Mouse (Mus musculus) liver, embryonic 12.5 days (tissue): ENCODE data around the gene Adcy10. TPM values are rescaled to one million over a fixed set of nuclear protein-coding genes. Genes with fewer than 3 reads are reported as not detected.

Experiments used
- ATAC-seq: fragments of 200-750 bp; cut with Nextera tagmentation; 2 replicates; pipeline ENCODE4 v1.8.0; 2017; ENCODE audit warnings: moderate number of reproducible peaks, mild to moderate bottlenecking, moderate library complexity
- H3K27ac ChIP-seq: fragments of 300-500 bp; sonication (generic); 2 replicates; pipeline ENCODE4 v1.5.1; 2016; ENCODE audit warnings: mild to moderate bottlenecking
- H3K27me3 ChIP-seq: fragments of 300-500 bp; sonication (generic); replicated peaks from 2 replicates; pipeline ENCODE4 v1.6.1; 2016; ENCODE audit warnings: mild to moderate bottlenecking, moderate library complexity
- H3K36me3 ChIP-seq: fragments of 300-500 bp; sonication (generic); 2 replicates; pipeline ENCODE4 v1.6.1; 2016; ENCODE audit warnings: mild to moderate bottlenecking, moderate library complexity
- H3K4me1 ChIP-seq: fragments of 300-500 bp; sonication (generic); 2 replicates; pipeline ENCODE4 v1.6.1; 2016
- H3K4me2 ChIP-seq: fragments of 300-500 bp; sonication (generic); 2 replicates; pipeline ENCODE4 v1.6.1; 2016; ENCODE audit warnings: mild to moderate bottlenecking, moderate library complexity
- H3K4me3 ChIP-seq: fragments of 300-500 bp; sonication (generic); 2 replicates; pipeline ENCODE4 v1.5.1; 2016; ENCODE audit warnings: mild to moderate bottlenecking, moderate library complexity
- H3K9ac ChIP-seq: fragments of 300-500 bp; sonication (generic); 2 replicates; pipeline ENCODE4 v1.6.1; 2016; ENCODE audit warnings: mild to moderate bottlenecking, moderate library complexity
- H3K9me3 ChIP-seq: fragments of 300-500 bp; sonication (generic); replicated peaks from 2 replicates; pipeline ENCODE4 v1.6.1; 2016; ENCODE audit warnings: mild to moderate bottlenecking, moderate library complexity
- WGBS: fragments of 180-500 bp; shearing (Covaris S2); methylation state at CpG from one replicate; pipeline ENCODE4 v1.1.7; 2016; ENCODE audit not compliant: insufficient replicate concordance; 5-methylcytosine and 5-hydroxymethylcytosine counted together
- polyA plus RNA-seq: library from polyadenylated mRNA; unstranded; fragments of >200 nt; fragmentation: Nextera tagmentation; extraction: Ambion mirVana; gene quantifications from 2 replicates; pipeline ENCODE4 v1.2.1, GENCODE M21; 2016

The Adcy10 gene
- polyA plus RNA-seq, result not detected in 2 replicates

DNA sequence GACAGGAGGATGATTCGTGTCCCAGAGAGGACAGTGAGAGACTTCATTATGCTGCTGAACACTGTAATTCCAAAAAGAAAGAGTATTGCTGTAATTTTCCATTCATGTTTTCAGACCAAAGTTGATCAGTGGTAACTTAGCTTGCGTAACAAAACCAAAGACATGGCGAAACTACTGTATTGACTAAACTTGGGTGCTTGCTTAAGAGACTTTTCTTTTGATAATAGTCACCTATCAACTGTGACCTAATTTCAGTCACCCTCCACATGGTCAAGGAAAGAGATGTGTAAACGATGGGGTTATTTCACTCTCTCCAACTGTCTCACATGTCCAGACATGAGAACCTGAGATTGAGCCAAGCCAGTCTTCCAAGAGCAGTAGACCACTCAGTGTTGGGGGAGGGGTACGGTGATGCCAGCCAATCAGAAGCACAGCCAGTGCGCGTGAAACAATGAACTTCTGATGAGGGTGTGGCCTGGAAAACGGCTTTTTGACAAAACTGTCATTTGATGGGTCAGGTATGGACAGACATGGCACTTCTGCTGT, at the start of gene Adcy10:
TSS of gene Adcy10 (plus strand) at position 496 of the 546 bp plus-strand sequence.
- H3K4me1 ChIP-seq, result no peaks in the 10 kb centered on the region
- peaks cover 24% of the 10 kb centered on the region for H3K36me3 ChIP-seq
- H3K9ac ChIP-seq, result no peak within 1 kb of the TSS
- no peak within 1 kb of the TSS for H3K27ac ChIP-seq
- no peak within 1 kb of the TSS for H3K4me2 ChIP-seq
- H3K9me3 ChIP-seq, result no peaks in the 10 kb centered on the region
- ATAC-seq, result no peak
- no peaks in the 10 kb centered on the region for H3K27me3 ChIP-seq
- 79% methylated on average over 8 of the region's 8 CpGs for WGBS
- H3K4me3 ChIP-seq, result no peak within 1 kb of the TSS

GRCm38 (mm10) chr1:165438289-165439021, 46.5 kb upstream of the Adcy10 start:
- Histone ChIP-seq H3K9ac (no peak overlapping the region), H3K27ac (no peak overlapping the region), H3K4me2 (no peak overlapping the region), H3K9me3 (no peaks in the 10 kb centered on the region), H3K4me1 (peaks cover 18% of the 10 kb centered on the region), H3K4me3 (no peak overlapping the region), H3K36me3 (peaks cover 10% of the 10 kb centered on the region; the same call in 1 of the 2 replicates), H3K27me3 (no peaks in the 10 kb centered on the region)
- no peak for ATAC-seq
- 68% methylated on average over 1 of the region's 1 CpGs for WGBS

- no peak overlapping the region for H3K4me3 ChIP-seq
- H3K9ac ChIP-seq, result no peak overlapping the region
- no peaks in the 10 kb centered on the region for H3K9me3 ChIP-seq
- H3K27me3 ChIP-seq, result no peaks in the 10 kb centered on the region
- H3K4me1 ChIP-seq, result peaks cover 18% of the 10 kb centered on the region
- WGBS, result 74% methylated on average over 3 of the region's 3 CpGs
- peaks cover 6% of the 10 kb centered on the region; the same call in 1 of the 2 replicates for H3K36me3 ChIP-seq
- H3K27ac ChIP-seq, result no peak overlapping the region
- 0 out of 2 replicates have a peak, but pooled peaks have one; percentile 55 for ATAC-seq
- no peak overlapping the region for H3K4me2 ChIP-seq
Observed at GRCm38 (mm10) chr1:165440788-165441187, 44.2 kb upstream of the Adcy10 start.

DNA sequence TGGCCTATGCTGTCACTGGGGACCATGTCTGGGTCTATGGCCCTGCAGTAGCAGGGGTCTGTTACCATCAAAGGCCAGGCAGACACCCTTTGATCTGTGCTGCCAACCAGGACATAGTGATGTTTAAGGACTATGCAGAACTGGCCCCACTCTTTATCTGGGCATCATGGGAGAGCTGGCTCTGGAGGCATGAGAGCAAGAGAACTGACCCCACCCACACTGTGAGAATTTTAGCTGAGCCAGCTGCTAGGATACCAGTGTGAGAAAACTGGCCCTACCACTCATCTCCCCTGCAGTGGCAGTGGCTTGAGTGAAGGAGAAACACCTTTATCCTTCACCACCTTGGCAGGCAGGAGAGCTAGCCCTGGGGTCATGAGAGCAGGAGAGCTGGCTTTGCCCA, 43.8 kb upstream of the Adcy10 start:
- Histone ChIP-seq H3K27ac (no peak overlapping the region), H3K4me2 (no peak overlapping the region), H3K9ac (no peak overlapping the region), H3K4me1 (peaks cover 18% of the 10 kb centered on the region), H3K4me3 (no peak overlapping the region), H3K9me3 (no peaks in the 10 kb centered on the region), H3K27me3 (no peaks in the 10 kb centered on the region), H3K36me3 (peaks cover 6% of the 10 kb centered on the region; the same call in 1 of the 2 replicates)
- peak; percentile 60; the same call in 1 of the 2 replicates for ATAC-seq

DNA sequence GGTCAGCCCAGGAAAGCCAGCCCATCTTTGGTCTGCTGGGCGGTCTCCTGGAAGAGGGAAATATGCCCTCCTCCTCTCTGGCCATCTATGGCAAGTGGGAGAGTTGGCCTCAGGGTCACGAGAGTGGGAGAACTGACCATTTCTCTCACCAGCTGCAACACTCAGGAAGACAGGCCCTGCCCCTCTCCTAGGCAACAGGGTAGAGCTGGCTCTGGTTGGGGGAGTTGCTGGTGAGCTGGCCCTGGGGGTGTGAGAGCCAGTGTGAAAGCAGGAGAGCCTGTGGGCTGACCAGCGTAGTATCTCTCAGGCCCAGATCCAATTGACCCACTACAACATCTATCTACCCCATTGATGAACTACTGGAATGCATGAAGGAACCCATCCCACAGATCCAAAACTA, 43.3 kb upstream of the Adcy10 start:
- ATAC-seq, result 0 out of 2 replicates have a peak, but pooled peaks have one; percentile 18
- no peak overlapping the region for H3K27ac ChIP-seq
- peaks cover 18% of the 10 kb centered on the region for H3K4me1 ChIP-seq
- H3K4me3 ChIP-seq, result no peak overlapping the region
- WGBS, result 70% methylated on average over 3 of the region's 3 CpGs
- no peak overlapping the region for H3K4me2 ChIP-seq
- no peaks in the 10 kb centered on the region for H3K9me3 ChIP-seq
- H3K9ac ChIP-seq, result 0 out of 2 replicates have a peak overlapping the region, but pooled peaks have one; percentile 2
- H3K27me3 ChIP-seq, result no peaks in the 10 kb centered on the region
- 0 out of 2 replicates have a peak, but pooled peaks cover 1% of the 10 kb centered on the region for H3K36me3 ChIP-seq

DNA sequence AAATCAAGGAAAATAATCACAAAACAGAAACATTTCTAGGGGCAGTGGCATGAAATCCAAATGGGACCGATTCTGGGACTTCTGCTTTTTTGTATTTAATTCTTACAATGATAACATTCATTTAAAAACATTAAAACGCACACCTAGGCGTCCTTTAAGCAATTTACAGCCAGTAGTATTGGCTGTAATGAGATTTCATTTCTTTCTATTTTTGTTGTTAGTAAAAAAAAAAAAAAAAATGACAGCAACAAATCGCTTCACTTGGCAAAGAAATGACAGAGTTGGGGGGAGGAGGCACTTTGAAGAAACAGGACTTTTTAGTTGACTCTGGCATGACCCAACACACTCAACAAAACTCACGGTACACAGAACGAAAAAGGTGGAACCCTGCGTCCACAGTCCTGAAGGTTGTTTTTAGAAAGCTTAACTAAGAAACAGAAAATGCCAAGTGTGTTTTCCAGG, 25.9 kb upstream of the Adcy10 start:
- no peaks in the 10 kb centered on the region for H3K27me3 ChIP-seq
- peaks cover 29% of the 10 kb centered on the region for H3K4me1 ChIP-seq
- H3K27ac ChIP-seq, result peak overlapping the region; percentile 98
- no peak for ATAC-seq
- peak overlapping the region; percentile 78 for H3K4me2 ChIP-seq
- WGBS, result 10% methylated on average over 7 of the region's 7 CpGs
- 0 out of 2 replicates have a peak, but pooled peaks cover 4% of the 10 kb centered on the region for H3K9me3 ChIP-seq
- peaks cover 6% of the 10 kb centered on the region for H3K36me3 ChIP-seq
- peak overlapping the region; percentile 99 for H3K9ac ChIP-seq
- H3K4me3 ChIP-seq, result peak overlapping the region; percentile 97

- under 1% methylated on average over 60 of the region's 60 CpGs for WGBS
- Histone ChIP-seq H3K4me3 (peak overlapping the region; percentile 97), H3K36me3 (no peaks in the 10 kb centered on the region), H3K4me1 (peaks cover 29% of the 10 kb centered on the region), H3K27ac (peak overlapping the region; percentile 98), H3K9me3 (no peaks in the 10 kb centered on the region), H3K4me2 (peak overlapping the region; percentile 78), H3K27me3 (no peaks in the 10 kb centered on the region), H3K9ac (peak overlapping the region; percentile 99)
- peak; percentile 4 for ATAC-seq
Observed at GRCm38 (mm10) chr1:165459503-165460181, 25.3 kb upstream of the Adcy10 start.

- WGBS, result under 1% methylated on average over 37 of the region's 37 CpGs
- ATAC-seq, result peak; percentile 82
- H3K27me3 ChIP-seq, result no peaks in the 10 kb centered on the region
- peaks cover 29% of the 10 kb centered on the region for H3K4me1 ChIP-seq
- H3K4me3 ChIP-seq, result peak within 1 kb of the TSS; percentile 97
- peak within 1 kb of the TSS; percentile 78 for H3K4me2 ChIP-seq
- no peaks in the 10 kb centered on the region for H3K36me3 ChIP-seq
- no peaks in the 10 kb centered on the region for H3K9me3 ChIP-seq
- peak within 1 kb of the TSS; percentile 98 for H3K27ac ChIP-seq
- H3K9ac ChIP-seq, result peak within 1 kb of the TSS; percentile 99
Observed at GRCm38 (mm10) chr1:165460360-165460800, 24.6 kb upstream of the Adcy10 start, which contains the start of the genes Dcaf6 and Mpc2. Dcaf6 (minus strand) TSS chr1:165460475. Mpc2 (plus strand) TSS chr1:165460637.

DNA sequence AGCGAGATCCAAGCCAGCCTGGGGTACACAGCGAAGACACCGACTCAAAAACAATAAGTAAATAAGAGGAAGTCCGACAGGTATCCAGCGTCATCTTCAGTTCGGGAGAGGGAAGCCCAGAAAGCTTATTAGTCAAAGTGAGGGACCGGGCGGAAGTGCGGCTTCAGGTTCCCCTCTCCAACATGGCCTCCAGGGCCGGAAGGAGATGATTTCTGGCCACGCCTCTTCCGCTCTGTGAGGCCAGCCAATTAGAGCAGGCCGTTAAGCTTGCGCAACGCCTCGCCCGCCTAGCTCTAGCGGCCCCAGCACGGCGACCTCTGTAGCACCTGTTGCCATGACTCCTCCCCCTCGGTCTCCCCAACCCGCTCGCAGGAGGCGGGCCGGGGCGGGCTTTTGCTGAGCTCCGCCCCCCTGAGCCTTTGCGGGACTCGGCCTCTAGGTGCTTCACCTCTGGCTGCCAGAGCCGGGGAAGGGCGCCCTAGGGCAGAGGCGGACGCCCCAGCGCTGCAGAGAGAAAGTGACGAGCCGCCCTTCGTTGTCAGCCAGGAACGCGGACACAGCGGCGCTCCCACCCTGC, 24.1 kb upstream of the Adcy10 start:
- Histone ChIP-seq H3K4me3 (peak overlapping the region; percentile 97), H3K27ac (peak overlapping the region; percentile 98), H3K36me3 (no peaks in the 10 kb centered on the region), H3K4me1 (peaks cover 29% of the 10 kb centered on the region), H3K27me3 (no peaks in the 10 kb centered on the region), H3K9me3 (no peaks in the 10 kb centered on the region), H3K9ac (peak overlapping the region; percentile 99), H3K4me2 (peak overlapping the region; percentile 78)
- under 1% methylated on average over 41 of the region's 41 CpGs for WGBS
- peak; percentile 91 for ATAC-seq

DNA sequence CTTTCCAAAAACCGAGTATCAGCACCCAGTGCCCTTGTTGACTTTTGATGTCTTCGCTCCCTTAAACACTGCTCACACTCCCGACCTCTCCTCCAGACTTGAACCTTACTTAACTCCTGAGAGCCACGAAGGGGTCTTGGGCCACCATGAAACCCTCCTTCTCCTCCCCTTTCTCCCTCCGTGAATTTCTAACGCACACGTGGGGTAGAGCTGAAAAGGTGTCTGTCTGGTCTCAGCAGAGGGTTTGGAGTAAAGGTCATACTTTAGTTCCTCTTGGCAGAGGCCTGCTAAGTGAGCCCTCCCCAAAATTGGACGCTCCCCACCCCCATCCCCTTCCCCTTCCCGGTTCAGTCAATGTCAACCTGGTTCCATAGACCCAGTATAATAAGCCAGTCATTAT, 23.3 kb upstream of the Adcy10 start:
- Histone ChIP-seq H3K27me3 (no peaks in the 10 kb centered on the region), H3K9ac (peak overlapping the region; percentile 91), H3K4me3 (peak overlapping the region; percentile 97), H3K36me3 (no peaks in the 10 kb centered on the region), H3K27ac (peak overlapping the region; percentile 98), H3K9me3 (no peaks in the 10 kb centered on the region), H3K4me2 (peak overlapping the region; percentile 78), H3K4me1 (peaks cover 29% of the 10 kb centered on the region)
- 0% methylated on average over 9 of the region's 9 CpGs for WGBS
- ATAC-seq, result no peak

GRCm38 (mm10) chr1:165462861-165463260, 22.1 kb upstream of the Adcy10 start:
- peak overlapping the region; percentile 34; the same call in 1 of the 2 replicates for H3K4me3 ChIP-seq
- no peak overlapping the region for H3K9ac ChIP-seq

More at GRCm38 (mm10) chr1:165462861-165463260, 22.1 kb upstream of the Adcy10 start:
- peaks cover 20% of the 10 kb centered on the region for H3K4me1 ChIP-seq
- H3K4me2 ChIP-seq, result peak overlapping the region; percentile 55
- no peak for ATAC-seq
- H3K9me3 ChIP-seq, result no peaks in the 10 kb centered on the region
- H3K27ac ChIP-seq, result no peak overlapping the region
- H3K27me3 ChIP-seq, result no peaks in the 10 kb centered on the region
- H3K36me3 ChIP-seq, result no peaks in the 10 kb centered on the region
- WGBS, result 83% methylated on average over 1 of the region's 1 CpGs
